Mouse (Mus musculus) MEL (cell line): ENCODE results near the gene Col2a1. TPM values are rescaled to one million over a fixed set of nuclear protein-coding genes. Genes with fewer than 3 reads are reported as not detected.

Experiments
- DNase-seq: peaks from one replicate; pipeline ENCODE4 v3.0.0; 2011; ENCODE audit warnings: low read depth, low spot score
- H3K27ac ChIP-seq: 2 replicates; pipeline ENCODE4 v1.5.1; 2012; ENCODE audit warnings: low read depth, mild to moderate bottlenecking, control low read depth, low read length, moderate library complexity; ENCODE audit not compliant: control insufficient read depth
- H3K27me3 ChIP-seq, 2 experiments: fragments of 150-350 bp in 1 of 2; sonication (generic) in 1 of 2; 2 replicates each; pipeline ENCODE4 v1.6.1; 2012; ENCODE audit warnings: low read length in 2 of 2, mild to moderate bottlenecking in 2 of 2, improper control_type of control experiment in 1 of 2, moderate library complexity in 1 of 2; ENCODE audit not compliant: insufficient read depth in 2 of 2, control insufficient read depth in 1 of 2
- H3K36me3 ChIP-seq, 2 experiments: 2 replicates each; pipeline ENCODE4 v1.6.1; 2012 to 2014; ENCODE audit warnings: low read length in 2 of 2, improper control_type of control experiment in 1 of 2, inconsistent platforms in 1 of 2, mild to moderate bottlenecking in 1 of 2; ENCODE audit not compliant: insufficient read depth in 2 of 2, control insufficient read depth in 1 of 2
- H3K4me1 ChIP-seq, 2 experiments: fragments of 150-350 bp in 1 of 2; sonication (generic) in 1 of 2; 2 replicates each; pipeline ENCODE4 v1.6.1; 2012; ENCODE audit warnings: low read length in 2 of 2, improper control_type of control experiment in 1 of 2, mild to moderate bottlenecking in 1 of 2; ENCODE audit not compliant: insufficient read depth in 2 of 2, control insufficient read depth in 1 of 2
- H3K4me3 ChIP-seq, 2 experiments: fragments of 150-350 bp in 1 of 2; sonication (generic) in 1 of 2; 2 replicates each; pipeline ENCODE4 v1.5.1; 2012; ENCODE audit warnings: low read depth in 2 of 2, low read length in 2 of 2, mild to moderate bottlenecking in 2 of 2, moderate library complexity in 2 of 2, control low read depth in 1 of 2, improper control_type of control experiment in 1 of 2; ENCODE audit not compliant: control insufficient read depth in 1 of 2, insufficient read depth in 1 of 2
- H3K79me2 ChIP-seq: 2 replicates; pipeline ENCODE4 v1.6.1; 2012; ENCODE audit warnings: mild to moderate bottlenecking, low read length, moderate library complexity; ENCODE audit not compliant: control insufficient read depth, poor library complexity, insufficient read depth
- H3K9ac ChIP-seq: 2 replicates; pipeline ENCODE4 v1.6.1; 2012; ENCODE audit warnings: low read depth, mild to moderate bottlenecking, control low read depth, low read length, moderate library complexity; ENCODE audit not compliant: control insufficient read depth, poor library complexity, severe bottlenecking
- H3K9me3 ChIP-seq: fragments of 150-350 bp; sonication (generic); replicated peaks from 2 replicates; pipeline ENCODE4 v1.6.1; 2012; ENCODE audit warnings: mild to moderate bottlenecking, low read length, improper control_type of control experiment, moderate library complexity; ENCODE audit not compliant: insufficient read depth
- BHLHE40 ChIP-seq: IDR thresholded peaks from 2 replicates; pipeline ENCODE4 v1.6.1; 2012; ENCODE audit warnings: low read depth, mild to moderate bottlenecking, inconsistent platforms, low read length, improper control_type of control experiment, borderline replicate concordance
- CHD2 ChIP-seq: IDR thresholded peaks from 2 replicates; pipeline ENCODE4 v1.6.1; 2011; ENCODE audit warnings: low read length, improper control_type of control experiment
- E2F4 ChIP-seq: IDR thresholded peaks from 2 replicates; pipeline ENCODE4 v1.6.1; 2011; ENCODE audit warnings: low read depth, low read length, improper control_type of control experiment, borderline replicate concordance
- EP300 ChIP-seq, 2 experiments: IDR thresholded peaks; 2 replicates each; pipeline ENCODE4 v1.6.1; 2011; ENCODE audit warnings: improper control_type of control experiment in 2 of 2, low read length in 2 of 2, low read depth in 1 of 2, mild to moderate bottlenecking in 1 of 2
- GABPA ChIP-seq: IDR thresholded peaks from 2 replicates; pipeline ENCODE4 v1.6.1; 2012; ENCODE audit warnings: low read depth, mild to moderate bottlenecking, inconsistent platforms, low read length, improper control_type of control experiment, moderate library complexity
- JUND ChIP-seq: IDR thresholded peaks from 2 replicates; pipeline ENCODE4 v1.6.1; 2011; ENCODE audit warnings: low read depth, mild to moderate bottlenecking, improper control_type of control experiment, low read length
- KAT2A ChIP-seq: conservative IDR thresholded peaks from 2 replicates; pipeline ENCODE4 v1.6.1; 2012; ENCODE audit warnings: low read depth, low read length, improper control_type of control experiment, inconsistent platforms
- MAFK ChIP-seq: IDR thresholded peaks from 2 replicates; pipeline ENCODE4 v1.6.1; 2011; ENCODE audit warnings: low read depth, mild to moderate bottlenecking, low read length, improper control_type of control experiment, borderline replicate concordance
- MAX ChIP-seq: IDR thresholded peaks from 2 replicates; pipeline ENCODE4 v1.6.1; 2011; ENCODE audit warnings: low read length, improper control_type of control experiment
- MAZ ChIP-seq: IDR thresholded peaks from 2 replicates; pipeline ENCODE4 v1.6.1; 2012; ENCODE audit warnings: low read depth, mild to moderate bottlenecking, inconsistent platforms, low read length, improper control_type of control experiment
- MXI1 ChIP-seq: IDR thresholded peaks from 2 replicates; pipeline ENCODE4 v1.6.1; 2011; ENCODE audit warnings: mild to moderate bottlenecking, low read depth, low read length, improper control_type of control experiment
- MYC ChIP-seq: IDR thresholded peaks from 2 replicates; pipeline ENCODE4 v1.6.1; 2011; ENCODE audit warnings: low read depth, mild to moderate bottlenecking, low read length, improper control_type of control experiment, moderate library complexity
- NRF1 ChIP-seq: IDR thresholded peaks from 2 replicates; pipeline ENCODE4 v1.6.1; 2014; ENCODE audit warnings: low read depth, mild to moderate bottlenecking, inconsistent platforms, low read length, improper control_type of control experiment, moderate library complexity; ENCODE audit not compliant: poor library complexity, insufficient read depth, severe bottlenecking
- POLR2A ChIP-seq, 2 experiments: IDR thresholded peaks; 2 replicates each; pipeline ENCODE4 v1.6.1; 2011 to 2012; ENCODE audit warnings: low read length in 2 of 2, mild to moderate bottlenecking in 2 of 2, control low read depth in 1 of 2, improper control_type of control experiment in 1 of 2, low read depth in 1 of 2, moderate library complexity in 1 of 2; ENCODE audit not compliant: control insufficient read depth in 1 of 2, insufficient read depth in 1 of 2, poor library complexity in 1 of 2
- POLR2AphosphoS5 ChIP-seq: IDR thresholded peaks from 2 replicates; pipeline ENCODE4 v1.6.1; 2012; ENCODE audit warnings: low read depth, borderline replicate concordance, mild to moderate bottlenecking, inconsistent platforms, low read length, moderate library complexity, mixed read lengths
- RAD21 ChIP-seq: IDR thresholded peaks from 2 replicates; pipeline ENCODE4 v1.6.1; 2011; ENCODE audit warnings: mild to moderate bottlenecking, low read depth, low read length, improper control_type of control experiment
- SMC3 ChIP-seq: IDR thresholded peaks from 2 replicates; pipeline ENCODE4 v1.6.1; 2011; ENCODE audit warnings: low read depth, low read length, improper control_type of control experiment
- TAL1 ChIP-seq: IDR thresholded peaks from 2 replicates; pipeline ENCODE4 v1.6.1; 2012; ENCODE audit warnings: mild to moderate bottlenecking, inconsistent platforms, low read length, moderate library complexity, mixed read lengths
- TCF12 ChIP-seq: IDR thresholded peaks from 2 replicates; pipeline ENCODE4 v1.6.1; 2014; ENCODE audit warnings: low read depth, mild to moderate bottlenecking, inconsistent platforms, low read length, improper control_type of control experiment, moderate library complexity
- UBTF ChIP-seq: IDR thresholded peaks from 2 replicates; pipeline ENCODE4 v1.6.1; 2012; ENCODE audit warnings: low read depth, mild to moderate bottlenecking, inconsistent platforms, low read length, improper control_type of control experiment, moderate library complexity, borderline replicate concordance; ENCODE audit not compliant: insufficient read depth
- USF2 ChIP-seq, 2 experiments: IDR thresholded peaks; 2 replicates each; pipeline ENCODE4 v1.6.1; 2011 to 2012; ENCODE audit warnings: improper control_type of control experiment in 2 of 2, low read length in 2 of 2, borderline replicate concordance in 1 of 2, inconsistent platforms in 1 of 2, low read depth in 1 of 2, mild to moderate bottlenecking in 1 of 2; ENCODE audit not compliant: insufficient read depth in 1 of 2
- ZC3H11A ChIP-seq: IDR thresholded peaks from 2 replicates; pipeline ENCODE4 v1.6.1; 2012; ENCODE audit warnings: low read depth, mild to moderate bottlenecking, inconsistent platforms, low read length, improper control_type of control experiment
- ZKSCAN1 ChIP-seq: IDR thresholded peaks from 2 replicates; pipeline ENCODE4 v1.6.1; 2012; ENCODE audit warnings: low read depth, mild to moderate bottlenecking, inconsistent platforms, low read length, improper control_type of control experiment, moderate library complexity
- ZMIZ1 ChIP-seq: IDR thresholded peaks from 2 replicates; pipeline ENCODE4 v1.6.1; 2012; ENCODE audit warnings: low read depth, mild to moderate bottlenecking, inconsistent platforms, low read length, improper control_type of control experiment, moderate library complexity
- ZNF384 ChIP-seq: IDR thresholded peaks from 2 replicates; pipeline ENCODE4 v1.6.1; 2012; ENCODE audit warnings: low read depth, mild to moderate bottlenecking, inconsistent platforms, low read length, improper control_type of control experiment
- polyA plus RNA-seq, 2 experiments: library from polyadenylated mRNA; stranded (reverse) in 1 of 2; unstranded in 1 of 2; fragments of >175 nt in 1 of 2; fragments of >200 nt in 1 of 2; gene quantifications; 2 replicates each; pipeline versions ENCODE4 v1.2.1 to v1.2.4; 2012; ENCODE audit warnings: low replicate concordance in 2 of 2, low read depth in 1 of 2; ENCODE audit not compliant: insufficient read length in 2 of 2, insufficient read depth in 1 of 2, missing spikeins in 1 of 2
- total RNA-seq: library from RNA; depleted of rRNA; stranded (reverse); fragments of 300-350 nt; gene quantifications from 2 replicates; pipeline ENCODE4 v1.2.3, GENCODE M21; 2012

Gene Col2a1
- total and polyA plus RNA-seq, 3 experiments = 0.04 TPM; not detected in 1

- no peaks in the 10 kb centered on the region for H3K79me2 ChIP-seq
- DNase-seq = no peak
- H3K9ac ChIP-seq = no peak overlapping the region
- no peaks in the 10 kb centered on the region for H3K9me3 ChIP-seq
- H3K4me3 ChIP-seq = no peak overlapping the region
- H3K4me1 ChIP-seq = no peaks in the 10 kb centered on the region
- H3K36me3 ChIP-seq = no peaks in the 10 kb centered on the region
- no peaks in the 10 kb centered on the region for H3K27me3 ChIP-seq
- TF ChIP-seq GABPA (no peak), ZMIZ1 (no peak), MAZ (no peak), POLR2A (IDR thresholded peaks at IDR 0.05; ENCODE audit: control insufficient read depth in 1 of 2, insufficient read depth in 1 of 2, low read depth in 1 of 2, low read length in 2 of 2, poor library complexity in 1 of 2) (no peak), EP300 (IDR thresholded peaks at IDR 0.05; ENCODE audit: low read depth in 1 of 2, low read length in 2 of 2) (no peak), MAFK (no peak)
- H3K27ac ChIP-seq = no peak overlapping the region
These were observed 4.5 kb downstream of the Col2a1 start for GRCm38 (mm10) chr15:97999991-98000390.

GRCm38 (mm10) chr15:97999546-97999945, 4.9 kb downstream of the Col2a1 start:
- Histone ChIP-seq H3K27me3 (no peaks in the 10 kb centered on the region), H3K36me3 (no peaks in the 10 kb centered on the region), H3K79me2 (no peaks in the 10 kb centered on the region), H3K9ac (no peak overlapping the region), H3K27ac (no peak overlapping the region), H3K4me3 (no peak overlapping the region), H3K4me1 (no peaks in the 10 kb centered on the region), H3K9me3 (no peaks in the 10 kb centered on the region)
- DNase-seq = no peak
- TF ChIP-seq TCF12 = no peak
- TF ChIP-seq JUND = no peak
- no peak for TF ChIP-seq ZMIZ1
- no peak for TF ChIP-seq TAL1

- DNase-seq = no peak
- TF ChIP-seq ZC3H11A (no peak), MAX (no peak), SMC3 (no peak), E2F4 (no peak), ZKSCAN1 (no peak), KAT2A (no peak), RAD21 (no peak), ZNF384 (no peak), EP300 (IDR thresholded peaks at IDR 0.05; ENCODE audit: low read depth in 1 of 2, low read length in 2 of 2) (no peak), POLR2AphosphoS5 (no peak), POLR2A (IDR thresholded peaks at IDR 0.05; ENCODE audit: control insufficient read depth in 1 of 2, insufficient read depth in 1 of 2, low read depth in 1 of 2, low read length in 2 of 2, poor library complexity in 1 of 2) (no peak), NRF1 (no peak), USF2 (IDR thresholded peaks at IDR 0.05; ENCODE audit: borderline replicate concordance in 1 of 2, insufficient read depth in 1 of 2, low read depth in 1 of 2, low read length in 2 of 2) (no peak), CHD2 (no peak), BHLHE40 (no peak), MXI1 (no peak), MYC (no peak), UBTF (no peak)
- Histone ChIP-seq H3K9me3 (no peaks in the 10 kb centered on the region), H3K4me1 (peaks cover 0 to 3% of the 10 kb centered on the region in 2 experiments; a peak in 1 of 4 replicates), H3K36me3 (no peaks in the 10 kb centered on the region), H3K4me3 (no peak overlapping the region), H3K9ac (no peak overlapping the region), H3K79me2 (no peaks in the 10 kb centered on the region), H3K27me3 (no peaks in the 10 kb centered on the region), H3K27ac (no peak overlapping the region)
These were observed 7.7 kb downstream of the Col2a1 start for GRCm38 (mm10) chr15:97996716-97997256.
